Mouse (Mus musculus) 3T3-L1 (cell line): ENCODE measurements around the gene Phf6.
"Not testable (repeated sequence)": the region's sequence is repeated elsewhere in the genome, so short reads cannot be mapped to it uniquely, and the experiment has no call there.

Experiments used
- DNase-seq: peaks from one replicate; pipeline ENCODE4 v3.0.0-alpha.2; 2015; ENCODE audit warnings: low read depth, low spot score

The Phf6 gene

GRCm38 (mm10) chrX:52978576-52978975 is 66.5 kb downstream of the Phf6 start:
- DNase-seq, result no peak

- DNase-seq, result no peak
Measured at GRCm38 (mm10) chrX:52981378-52981777, 69.3 kb downstream of the Phf6 start.

GRCm38 (mm10) chrX:52987905-52988783 is 76.1 kb downstream of the Phf6 start, which contains the start of gene Hprt:
TSS of gene Hprt (plus strand) at chrX:52988137.
- DNase-seq, result peak; percentile 84

GRCm38 (mm10) chrX:52994726-52995125 is 82.7 kb downstream of the Phf6 start:
- not testable (repeated sequence) for DNase-seq

- peak; percentile 41 for DNase-seq
Measured at GRCm38 (mm10) chrX:53004887-53005286, 92.8 kb downstream of the Phf6 start.

GRCm38 (mm10) chrX:53006062-53006461 is 94.0 kb downstream of the Phf6 start:
- peak; percentile 90 for DNase-seq
